Mouse (Mus musculus) gastrocnemius, postnatal 36 days (tissue): Measurements from ENCODE around the gene Usp22. TPM values are rescaled to one million over a fixed set of nuclear protein-coding genes. Genes with fewer than 3 reads are reported as not detected.
"Not testable (repeated sequence)": the region's sequence is repeated elsewhere in the genome, so short reads cannot be mapped to it uniquely, and the experiment has no call there.

Source experiments
- DNase-seq, 2 experiments: peaks; one replicate each; pipeline ENCODE4 v3.0.0; 2022
- intact Hi-C: fragments of 180-260 bp; cut with DNase I; formaldehyde crosslinking; loops from one replicate; pipeline ENCODE4 v1.15.1; 2025
- total RNA-seq, 2 experiments: library from RNA; stranded (reverse); gene quantifications; 2 replicates each; pipeline ENCODE4 v1.2.3; 2021

Gene Usp22
- total RNA-seq, 2 experiments from 2014 or later, result 13.1 to 18.6 TPM

- no peak for DNase-seq
- intact Hi-C loops, result loop anchor here (2.0 to 5.0 kb wide), 2 partner anchors 195 to 218 kb away; no protein-coding TSS in a partner anchor
Observed at GRCm38 (mm10) chr11:61192779-61193178, 17.9 kb upstream of the Usp22 start.

- not testable (repeated sequence) for DNase-seq
- intact Hi-C loops, result loop anchor here (2.0 to 5.0 kb wide), 2 partner anchors 195 to 219 kb away; no protein-coding TSS in a partner anchor
Observed at GRCm38 (mm10) chr11:61192123-61192522, 17.3 kb upstream of the Usp22 start.

- intact Hi-C loops, result loop anchor here (5.0 kb wide), 1 partner anchor 197 kb away; no protein-coding TSS in a partner anchor
- no peak for DNase-seq
Observed at GRCm38 (mm10) chr11:61190776-61191175, 15.9 kb upstream of the Usp22 start.

DNA sequence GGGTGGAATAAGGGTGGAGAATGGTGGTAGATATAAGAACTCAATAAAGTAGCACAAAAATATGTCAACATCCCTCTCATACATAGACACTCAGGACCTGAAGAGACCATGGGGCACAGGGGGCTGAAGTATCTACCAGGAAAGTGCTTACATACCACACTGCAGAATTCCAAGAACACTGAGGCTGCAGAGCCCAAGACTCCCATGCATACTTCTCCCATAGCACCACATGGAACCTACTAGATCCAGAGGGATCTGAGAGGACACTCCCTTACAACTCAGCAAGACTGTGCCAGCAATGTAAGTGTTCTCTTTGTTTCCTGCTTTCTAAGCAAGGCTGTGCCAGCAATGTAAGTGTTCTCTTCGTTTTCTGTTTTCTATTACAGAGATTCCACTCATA is 9.0 kb upstream of the Usp22 start:
- no peak for DNase-seq
- intact Hi-C loops, result no loop called here

DNA sequence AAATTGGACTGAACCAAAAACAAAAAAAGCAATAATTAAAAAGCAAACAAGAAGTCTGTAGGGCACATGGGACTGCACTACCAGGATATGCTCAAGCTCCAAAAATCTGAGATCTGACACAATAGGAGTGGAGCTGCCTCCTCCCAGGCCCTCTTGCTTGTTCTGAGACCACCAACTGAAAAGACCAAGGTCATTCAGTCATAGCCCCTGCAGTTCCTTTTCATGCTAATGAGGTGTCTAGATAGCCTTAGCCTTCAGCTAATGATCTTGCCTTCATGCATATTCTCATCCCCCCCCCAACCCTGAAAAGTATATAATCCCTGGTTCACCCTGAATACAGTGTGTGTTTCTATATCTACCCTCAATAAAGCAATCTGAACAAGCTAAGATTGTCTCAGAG is 6.8 kb upstream of the Usp22 start:
- no peak for DNase-seq
- intact Hi-C loops, result no loop called here

DNA sequence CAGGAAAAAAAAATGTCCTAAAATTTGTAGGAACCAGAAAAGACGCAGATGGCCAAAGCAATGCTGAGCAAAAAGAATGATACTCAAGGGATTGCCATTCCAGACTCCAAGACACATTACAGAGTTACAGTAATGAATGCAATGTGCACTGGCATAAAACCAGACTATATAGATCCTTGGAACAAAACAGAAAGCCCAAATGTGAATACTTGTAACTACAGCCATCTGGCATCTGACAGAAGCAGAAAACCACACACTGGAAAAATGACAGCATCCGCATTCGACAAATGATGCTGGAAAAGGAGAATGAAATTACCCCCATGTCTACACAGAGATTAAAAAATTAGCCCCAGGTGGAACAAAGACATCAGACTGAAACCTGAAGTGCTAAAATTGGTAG is 5.5 kb upstream of the Usp22 start:
- intact Hi-C loops, result no loop called here
- no peak for DNase-seq

GRCm38 (mm10) chr11:61176321-61176720 is 1.5 kb upstream of the Usp22 start:
- intact Hi-C loops, result no loop called here
- DNase-seq, result no peak

GRCm38 (mm10) chr11:61175778-61176177 is 923 bp upstream of the Usp22 start:
- intact Hi-C loops, result no loop called here
- DNase-seq, result no peak

DNA sequence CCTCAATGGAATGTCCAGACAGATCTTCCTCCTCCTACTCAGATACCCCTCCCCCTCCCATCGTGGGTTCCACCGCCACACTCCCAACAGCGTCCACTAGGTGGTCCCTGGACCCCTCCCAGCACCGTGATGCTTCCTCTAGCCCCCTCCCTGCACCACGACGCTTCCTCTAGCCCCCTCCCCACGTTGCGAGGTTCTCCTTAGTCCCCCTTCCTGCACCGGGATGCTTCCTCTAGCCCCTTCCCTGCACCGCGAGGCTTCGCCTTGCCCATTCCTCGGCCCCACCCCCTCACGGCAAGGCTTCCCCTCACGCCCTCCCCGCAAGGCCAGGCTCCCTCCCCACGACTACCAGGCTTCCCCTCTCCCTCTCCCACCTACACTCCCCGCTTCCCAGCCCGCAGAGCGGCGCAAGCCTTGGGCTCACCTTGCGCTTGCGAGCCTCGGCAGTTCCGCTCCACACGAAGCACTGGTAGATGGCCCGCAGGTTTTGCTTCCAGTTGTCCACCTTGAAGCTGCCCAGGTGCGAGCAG is 499 bp downstream of the Usp22 start:
- DNase-seq, result peak in 1 of 2 experiments; percentile 31
- intact Hi-C loops, result no loop called here

- intact Hi-C loops, DNase-seq: not testable (repeated sequence)
Observed at GRCm38 (mm10) chr11:61173477-61173876, 1.4 kb downstream of the Usp22 start.

DNA sequence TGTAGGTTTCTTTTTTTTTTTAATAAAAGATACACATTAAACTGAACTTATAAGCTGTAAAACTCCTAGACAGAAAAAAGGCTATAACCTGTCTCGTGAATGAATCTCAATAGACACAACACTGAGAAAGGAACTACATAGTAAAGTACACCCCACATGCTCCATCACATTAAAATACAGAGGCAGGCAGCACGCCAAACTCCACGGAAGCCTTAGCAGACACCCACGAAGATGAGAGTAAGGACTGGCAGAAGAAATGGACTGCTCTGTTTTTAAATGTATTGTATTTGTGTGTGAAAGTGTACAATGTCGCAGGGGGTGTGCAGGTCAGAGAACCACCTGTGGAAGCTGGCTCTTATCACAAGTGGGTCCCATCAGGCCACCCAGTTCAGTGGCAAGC is 4.7 kb downstream of the Usp22 start:
- DNase-seq, result no peak
- intact Hi-C loops, result no loop called here

- intact Hi-C loops, result no loop called here
- DNase-seq, result no peak
Observed at GRCm38 (mm10) chr11:61164881-61165280, 10.0 kb downstream of the Usp22 start.

DNA sequence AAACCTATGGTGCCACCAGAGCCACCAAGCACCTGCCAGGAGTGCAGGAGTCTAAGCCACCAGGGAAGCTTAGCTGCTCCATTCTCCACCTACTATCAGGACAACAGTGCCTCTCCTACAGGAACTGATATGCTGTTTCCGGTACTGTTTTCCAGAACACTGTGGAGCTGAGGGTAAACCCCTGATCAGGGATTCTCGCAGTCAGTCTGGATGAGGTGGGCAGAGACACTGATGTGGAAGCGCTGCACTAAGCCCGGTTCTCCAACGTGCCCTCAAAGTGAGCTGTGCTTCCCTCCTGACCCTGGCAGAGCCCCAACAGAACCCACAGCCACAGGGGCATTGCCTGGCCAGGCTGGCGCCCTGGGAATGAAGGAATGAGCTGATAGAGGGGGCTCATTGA is 10.5 kb downstream of the Usp22 start:
- no peak for DNase-seq
- intact Hi-C loops, result no loop called here

GRCm38 (mm10) chr11:61163341-61163740 is 11.5 kb downstream of the Usp22 start:
- intact Hi-C loops, result no loop called here
- DNase-seq, result no peak

- DNase-seq, result no peak
- intact Hi-C loops, result no loop called here
Observed at GRCm38 (mm10) chr11:61162776-61163175, 12.1 kb downstream of the Usp22 start.

DNA sequence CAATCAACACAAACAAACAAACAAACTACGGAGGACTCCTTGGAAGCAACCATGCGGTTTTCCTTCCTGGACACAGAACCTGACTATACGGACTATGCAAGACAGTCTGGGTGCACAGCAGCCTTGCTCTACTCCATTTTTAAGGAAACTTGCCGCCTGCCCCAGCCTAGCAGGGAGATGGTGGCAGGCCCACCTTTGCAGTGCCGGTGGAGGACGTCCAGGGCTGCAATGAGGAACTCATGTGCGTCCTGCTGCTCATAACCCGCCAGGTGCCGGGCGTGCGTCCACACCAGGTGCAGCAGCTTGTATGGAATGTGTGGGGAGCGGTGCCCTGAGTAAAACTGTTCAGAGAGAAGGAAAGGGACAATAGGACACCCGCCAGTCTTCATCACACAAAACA is 13.7 kb downstream of the Usp22 start:
- intact Hi-C loops, result no loop called here

GRCm38 (mm10) chr11:61159796-61160732 is 14.8 kb downstream of the Usp22 start:
- DNase-seq, result no peak
- intact Hi-C loops, result no loop called here

More for the DNA sequence above, 13.7 kb downstream of the Usp22 start:
- no peak for DNase-seq

- DNase-seq, result no peak
- intact Hi-C loops, result no loop called here
Observed at GRCm38 (mm10) chr11:61158141-61158540, 16.7 kb downstream of the Usp22 start.

- intact Hi-C loops, result loop anchor here (2.0 kb wide), 1 partner anchor 51 kb away; no protein-coding TSS in a partner anchor
- DNase-seq, result no peak
Observed at GRCm38 (mm10) chr11:61155727-61156126, 19.1 kb downstream of the Usp22 start.

- intact Hi-C loops, result no loop called here
- no peak for DNase-seq
Observed at GRCm38 (mm10) chr11:61150233-61151001, 24.4 kb downstream of the Usp22 start.

GRCm38 (mm10) chr11:61147300-61147683 is 27.6 kb downstream of the Usp22 start:
- DNase-seq, result no peak
- intact Hi-C loops, result no loop called here
